Mouse (Mus musculus) forebrain, embryonic 15.5 days (tissue): Measurements from ENCODE around the gene Wwox. TPM values are rescaled to one million over a fixed set of nuclear protein-coding genes. Genes with fewer than 3 reads are reported as not detected.
A peak's percentile ranks its signal among the peaks of the same experiment; 100 is the strongest.

Experiments used
- ATAC-seq: fragments of 200-750 bp; cut with Nextera tagmentation; replicated peaks from 2 replicates; pipeline ENCODE4 v1.8.0; 2017; ENCODE audit warnings: mild to moderate bottlenecking, moderate TSS enrichment, moderate library complexity
- H3K27ac ChIP-seq: fragments of 300-500 bp; sonication (generic); replicated peaks from 2 replicates; pipeline ENCODE4 v1.5.1; 2015; ENCODE audit warnings: mild to moderate bottlenecking, inconsistent platforms
- H3K27me3 ChIP-seq: fragments of 300-500 bp; sonication (generic); 2 replicates; pipeline ENCODE4 v1.6.1; 2015; ENCODE audit warnings: inconsistent platforms
- H3K36me3 ChIP-seq: fragments of 300-500 bp; sonication (generic); 2 replicates; pipeline ENCODE4 v1.6.1; 2015; ENCODE audit warnings: mild to moderate bottlenecking, inconsistent platforms
- H3K4me1 ChIP-seq: fragments of 300-500 bp; sonication (generic); 2 replicates; pipeline ENCODE4 v1.6.1; 2015; ENCODE audit warnings: inconsistent platforms
- H3K4me2 ChIP-seq: fragments of 300-500 bp; sonication (generic); replicated peaks from 2 replicates; pipeline ENCODE4 v1.6.1; 2015; ENCODE audit warnings: mild to moderate bottlenecking, inconsistent platforms
- H3K4me3 ChIP-seq: fragments of 300-500 bp; sonication (generic); 2 replicates; pipeline ENCODE4 v1.5.1; 2015; ENCODE audit warnings: mild to moderate bottlenecking, inconsistent platforms
- H3K9ac ChIP-seq: fragments of 300-500 bp; sonication (generic); replicated peaks from 2 replicates; pipeline ENCODE4 v1.6.1; 2015; ENCODE audit warnings: mild to moderate bottlenecking, inconsistent platforms
- H3K9me3 ChIP-seq: fragments of 300-500 bp; sonication (generic); 2 replicates; pipeline ENCODE4 v1.6.1; 2016; ENCODE audit warnings: inconsistent platforms
- WGBS: fragments of 180-500 bp; shearing (Covaris S2); methylation state at CpG from one replicate; pipeline ENCODE4 v1.1.7; 2015; ENCODE audit warnings: mixed read lengths; 5-methylcytosine and 5-hydroxymethylcytosine counted together
- polyA plus RNA-seq: library from polyadenylated mRNA; unstranded; fragments of >200 nt; fragmentation: Nextera tagmentation; extraction: Ambion mirVana; gene quantifications from 2 replicates; pipeline ENCODE4 v1.2.1, GENCODE M21; 2015

Gene Wwox
- polyA plus RNA-seq, 1 experiment from 2014 or later: 10.7 TPM

DNA sequence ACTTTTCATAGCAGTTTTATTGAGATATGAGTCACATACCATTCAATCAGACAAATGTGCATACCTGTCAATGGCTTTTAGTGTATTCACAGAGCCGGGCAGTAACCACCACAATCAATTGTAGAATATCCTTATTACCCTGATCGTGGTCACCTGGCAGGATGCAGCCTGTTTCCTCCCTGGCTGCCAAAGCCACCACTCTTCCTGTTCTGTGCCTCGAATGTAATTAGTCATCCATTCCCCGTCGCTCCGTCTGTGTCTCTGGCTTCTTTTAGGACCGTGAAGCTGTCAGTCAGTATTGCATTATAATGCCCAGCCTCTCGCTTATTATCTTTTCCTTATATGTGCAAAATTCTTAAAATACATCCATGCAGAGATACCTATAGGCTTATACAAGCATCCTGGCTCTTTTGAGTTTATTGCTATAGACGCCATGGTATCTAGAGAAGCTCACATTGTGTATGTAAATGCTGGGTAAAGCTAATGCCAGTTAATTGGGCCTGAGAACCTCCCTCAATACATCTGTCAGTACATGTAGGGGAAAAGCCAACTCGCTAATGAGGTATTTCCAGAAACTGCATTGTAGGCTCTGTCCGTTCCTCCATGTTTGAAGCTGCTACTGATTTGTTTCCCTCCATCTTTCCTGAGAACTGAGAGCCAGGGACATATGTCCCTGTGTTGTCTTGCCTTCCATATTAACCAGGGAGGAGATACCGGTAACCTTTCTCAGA lies 303.9 kb downstream of the Wwox start:
- ATAC-seq: no peak
- H3K4me2 ChIP-seq: no peak overlapping the region
- no peaks in the 10 kb centered on the region; the same call in 1 of the 2 replicates for H3K9me3 ChIP-seq
- peaks cover 13% of the 10 kb centered on the region for H3K4me1 ChIP-seq
- H3K4me3 ChIP-seq: no peak overlapping the region
- WGBS: 28% methylated on average over 12 of the region's 12 CpGs
- no peaks in the 10 kb centered on the region for H3K36me3 ChIP-seq
- no peak overlapping the region for H3K9ac ChIP-seq
- no peaks in the 10 kb centered on the region for H3K27me3 ChIP-seq
- H3K27ac ChIP-seq: no peak overlapping the region

DNA sequence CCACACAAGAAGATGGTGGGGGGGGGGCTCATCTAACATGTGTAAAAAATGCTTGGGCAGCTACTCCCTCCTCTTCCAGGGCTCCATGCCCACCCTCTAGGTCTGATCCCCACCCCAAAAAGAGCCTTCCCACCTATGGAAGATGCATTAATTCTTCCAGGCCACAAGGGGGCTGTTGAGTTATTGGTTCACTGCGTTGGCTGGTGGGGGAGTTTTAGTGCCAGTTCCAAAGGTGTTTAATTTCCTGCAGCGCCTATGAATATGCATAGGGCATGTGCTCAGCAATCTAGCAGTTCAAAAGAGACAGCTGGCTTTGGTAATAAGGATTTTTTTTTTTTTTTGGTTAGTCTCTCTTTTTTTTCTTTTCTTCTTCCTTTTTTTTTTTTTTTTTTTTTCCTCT lies 306.9 kb downstream of the Wwox start:
- 40% methylated on average over 2 of the region's 2 CpGs for WGBS
- Histone ChIP-seq H3K4me2 (no peak overlapping the region), H3K27ac (no peak overlapping the region), H3K27me3 (no peaks in the 10 kb centered on the region), H3K9ac (no peak overlapping the region), H3K4me1 (peaks cover 13% of the 10 kb centered on the region), H3K9me3 (no peaks in the 10 kb centered on the region), H3K36me3 (no peaks in the 10 kb centered on the region), H3K4me3 (no peak overlapping the region)
- ATAC-seq: no peak

GRCm38 (mm10) chr8:114751376-114752135 lies 312.1 kb downstream of the Wwox start:
- no peak for ATAC-seq
- WGBS: 45% methylated on average over 18 of the region's 18 CpGs
- no peaks in the 10 kb centered on the region for H3K9me3 ChIP-seq
- no peak overlapping the region for H3K4me3 ChIP-seq
- H3K9ac ChIP-seq: no peak overlapping the region
- H3K27me3 ChIP-seq: no peaks in the 10 kb centered on the region
- no peaks in the 10 kb centered on the region for H3K4me1 ChIP-seq
- no peaks in the 10 kb centered on the region for H3K36me3 ChIP-seq
- H3K27ac ChIP-seq: no peak overlapping the region
- no peak overlapping the region for H3K4me2 ChIP-seq

DNA sequence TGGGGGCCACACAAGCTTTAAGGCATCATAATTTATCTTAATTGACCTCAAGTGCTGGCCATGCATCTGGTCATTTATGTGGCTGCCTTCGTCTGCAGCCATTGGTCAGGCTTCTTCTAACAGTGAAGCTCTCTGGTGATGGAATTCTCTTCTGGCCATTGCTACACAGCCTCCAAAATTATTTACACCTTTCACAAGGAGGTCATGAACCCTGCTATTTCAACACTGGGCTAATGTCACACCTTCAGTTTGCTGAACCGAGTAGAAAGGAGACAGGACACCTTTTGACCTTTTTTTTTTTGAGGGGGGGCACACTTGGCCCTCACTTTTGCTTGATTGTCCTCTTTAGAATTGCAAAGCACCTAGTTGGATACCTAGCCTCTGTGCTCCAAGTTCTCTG lies 320.2 kb downstream of the Wwox start:
- H3K4me1 ChIP-seq: no peaks in the 10 kb centered on the region
- H3K4me3 ChIP-seq: no peak overlapping the region
- WGBS: 85% methylated on average over 2 of the region's 2 CpGs
- no peak overlapping the region for H3K9ac ChIP-seq
- no peak for ATAC-seq
- no peaks in the 10 kb centered on the region for H3K9me3 ChIP-seq
- no peak overlapping the region for H3K4me2 ChIP-seq
- no peaks in the 10 kb centered on the region for H3K27me3 ChIP-seq
- H3K36me3 ChIP-seq: no peaks in the 10 kb centered on the region
- H3K27ac ChIP-seq: no peak overlapping the region

GRCm38 (mm10) chr8:114768536-114768935 lies 329.1 kb downstream of the Wwox start:
- no peak for ATAC-seq
- Histone ChIP-seq H3K9ac (no peak overlapping the region), H3K4me2 (no peak overlapping the region), H3K9me3 (no peaks in the 10 kb centered on the region), H3K27me3 (peaks cover 18% of the 10 kb centered on the region; the same call in 1 of the 2 replicates), H3K36me3 (no peaks in the 10 kb centered on the region), H3K27ac (no peak overlapping the region), H3K4me1 (peaks cover 8% of the 10 kb centered on the region), H3K4me3 (no peak overlapping the region)
- WGBS: 82% methylated on average over 3 of the region's 3 CpGs

DNA sequence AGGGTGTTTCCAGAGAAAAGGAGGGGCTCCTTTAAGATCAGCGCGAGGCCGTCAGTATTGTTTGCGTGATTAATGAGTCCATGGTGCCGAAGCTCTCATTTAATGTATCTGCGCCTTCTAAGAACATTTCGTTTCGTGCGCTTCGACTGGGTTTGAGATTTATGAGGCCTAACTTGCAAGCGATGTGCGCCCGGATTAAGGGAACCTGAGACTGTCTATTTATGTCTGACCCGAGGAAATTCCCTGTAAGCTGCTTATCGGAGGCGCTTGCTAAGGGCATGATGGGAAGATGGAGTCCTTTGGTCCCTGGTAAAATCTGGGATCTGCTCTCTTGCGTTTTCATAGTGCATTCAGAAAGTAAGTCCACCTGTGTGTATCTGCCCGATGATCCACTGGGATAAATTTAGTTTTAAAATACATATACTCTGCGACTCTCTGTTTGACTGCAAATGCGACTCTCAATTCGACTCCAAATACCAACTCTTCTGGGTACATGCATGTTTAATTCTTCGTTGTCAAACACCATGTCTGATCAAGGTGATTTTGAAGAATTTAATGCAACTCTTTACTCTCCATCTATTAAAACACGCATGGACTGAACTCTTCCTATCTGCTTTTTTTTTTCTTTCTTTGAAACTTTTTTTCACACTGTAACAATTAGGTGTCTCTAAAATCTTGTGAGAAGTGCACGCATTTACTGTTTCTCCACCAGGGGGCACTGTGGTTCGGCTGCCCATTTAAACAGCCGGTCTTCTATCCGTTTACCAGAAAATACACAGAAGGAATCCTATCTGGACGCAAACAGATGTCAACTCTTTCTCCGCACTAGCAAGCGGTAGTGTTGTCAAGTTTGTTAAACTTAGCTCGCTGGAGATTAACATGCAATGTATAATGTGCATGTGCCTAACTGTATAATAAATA lies 331.7 kb downstream of the Wwox start:
- Histone ChIP-seq H3K4me1 (peaks cover 19% of the 10 kb centered on the region), H3K4me3 (no peak overlapping the region), H3K36me3 (no peaks in the 10 kb centered on the region), H3K27me3 (peaks cover 26% of the 10 kb centered on the region), H3K4me2 (no peak overlapping the region), H3K27ac (no peak overlapping the region), H3K9ac (no peak overlapping the region), H3K9me3 (no peaks in the 10 kb centered on the region)
- no peak for ATAC-seq
- 54% methylated on average over 31 of the region's 31 CpGs for WGBS

GRCm38 (mm10) chr8:114772276-114772849 lies 332.9 kb downstream of the Wwox start:
- Histone ChIP-seq H3K9ac (no peak overlapping the region), H3K4me2 (no peak overlapping the region), H3K27me3 (peaks cover 26% of the 10 kb centered on the region), H3K27ac (no peak overlapping the region), H3K36me3 (no peaks in the 10 kb centered on the region), H3K4me3 (no peak overlapping the region), H3K9me3 (no peaks in the 10 kb centered on the region), H3K4me1 (peaks cover 19% of the 10 kb centered on the region)
- 69% methylated on average over 1 of the region's 1 CpGs for WGBS
- ATAC-seq: no peak

DNA sequence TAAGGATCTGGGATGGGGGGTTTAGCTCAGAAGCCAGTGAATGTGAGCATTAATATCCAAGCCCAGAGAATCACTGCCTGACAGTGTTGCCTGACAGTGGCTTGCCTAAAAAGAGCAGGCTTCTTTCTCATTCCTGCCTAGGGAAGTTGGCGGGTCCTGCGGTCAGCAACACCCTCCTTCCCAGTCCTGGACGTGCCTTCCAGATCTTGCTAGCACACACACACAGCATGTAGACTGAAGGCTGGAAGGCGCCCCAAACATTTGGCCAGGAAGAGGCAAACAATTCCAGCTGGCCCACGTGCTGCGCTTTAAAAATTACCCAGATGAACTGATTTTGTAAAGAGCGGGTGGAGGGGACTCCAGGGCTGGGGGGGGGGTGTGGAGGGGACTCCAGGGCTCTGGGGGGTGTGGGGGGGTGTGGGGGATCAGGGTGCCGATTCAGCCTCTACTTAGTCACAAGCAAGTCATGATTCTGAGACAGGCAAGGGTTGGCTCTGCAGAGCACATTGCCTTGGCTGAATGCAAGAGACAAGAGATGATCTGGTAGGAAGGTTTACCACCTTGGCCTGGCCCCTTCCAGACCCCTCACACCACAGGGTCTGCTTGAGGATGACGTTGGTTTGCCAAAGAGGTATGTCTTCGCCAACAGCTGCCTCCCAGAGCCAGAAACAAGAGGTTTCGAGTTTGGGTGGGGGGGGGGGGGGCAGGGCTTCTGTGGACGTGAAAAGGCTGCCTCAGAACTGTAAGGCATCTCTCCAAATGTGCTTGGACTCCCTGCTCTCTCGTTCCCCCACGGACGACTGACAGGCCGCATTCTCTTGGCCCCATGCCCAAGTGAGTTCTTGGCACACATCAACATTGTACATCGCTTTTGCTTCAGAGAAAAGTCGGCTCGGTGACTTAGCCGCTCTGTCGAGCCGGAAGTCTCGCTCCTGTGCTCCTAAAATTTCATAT lies 334.3 kb downstream of the Wwox start:
- Histone ChIP-seq H3K4me1 (peaks cover 19% of the 10 kb centered on the region), H3K4me2 (peak overlapping the region; percentile 24), H3K36me3 (no peaks in the 10 kb centered on the region), H3K9ac (no peak overlapping the region), H3K27me3 (peaks cover 26% of the 10 kb centered on the region), H3K4me3 (no peak overlapping the region), H3K9me3 (no peaks in the 10 kb centered on the region), H3K27ac (no peak overlapping the region; the same call in 1 of the 2 replicates)
- 20% methylated on average over 23 of the region's 23 CpGs for WGBS
- ATAC-seq: peak; percentile 84

GRCm38 (mm10) chr8:114774415-114774775 lies 334.9 kb downstream of the Wwox start:
- Histone ChIP-seq H3K36me3 (no peaks in the 10 kb centered on the region), H3K4me1 (peaks cover 19% of the 10 kb centered on the region), H3K27ac (no peak overlapping the region), H3K4me2 (peak overlapping the region; percentile 24), H3K9me3 (no peaks in the 10 kb centered on the region), H3K4me3 (no peak overlapping the region), H3K9ac (no peak overlapping the region), H3K27me3 (peaks cover 26% of the 10 kb centered on the region)
- peak; percentile 54; the same call in 1 of the 2 replicates for ATAC-seq
- 64% methylated on average over 6 of the region's 6 CpGs for WGBS

- ATAC-seq: no peak
- H3K36me3 ChIP-seq: no peaks in the 10 kb centered on the region
- H3K27ac ChIP-seq: no peak overlapping the region
- H3K27me3 ChIP-seq: peaks cover 17% of the 10 kb centered on the region
- H3K4me2 ChIP-seq: no peak overlapping the region
- WGBS: 89% methylated on average over 8 of the region's 8 CpGs
- H3K9me3 ChIP-seq: no peaks in the 10 kb centered on the region
- H3K4me3 ChIP-seq: no peak overlapping the region
- peaks cover 19% of the 10 kb centered on the region for H3K4me1 ChIP-seq
- H3K9ac ChIP-seq: no peak overlapping the region
Measured at GRCm38 (mm10) chr8:114775543-114775942, 336.1 kb downstream of the Wwox start.

DNA sequence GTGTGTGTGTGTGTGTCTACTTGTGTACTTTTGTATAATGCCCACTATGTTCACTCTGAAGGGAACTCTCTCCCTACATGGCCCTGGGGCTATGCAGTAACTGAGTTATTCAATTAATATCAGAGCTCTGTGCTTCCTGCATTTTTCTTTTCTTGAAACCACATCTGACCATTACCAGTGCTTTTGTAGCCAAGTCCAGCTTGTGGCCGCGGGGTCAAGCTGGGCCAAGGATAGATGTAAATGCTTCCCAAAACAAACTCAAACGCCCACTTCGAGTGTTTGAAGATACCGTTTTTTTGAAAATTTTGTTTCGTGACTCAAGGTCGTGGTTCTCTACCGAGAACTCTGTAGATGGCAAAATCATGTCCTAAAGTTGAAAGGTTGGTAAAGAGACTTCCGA lies 337.2 kb downstream of the Wwox start:
- H3K4me3 ChIP-seq: no peak overlapping the region
- no peaks in the 10 kb centered on the region for H3K36me3 ChIP-seq
- WGBS: 93% methylated on average over 9 of the region's 9 CpGs
- H3K4me2 ChIP-seq: no peak overlapping the region
- H3K9me3 ChIP-seq: no peaks in the 10 kb centered on the region
- no peak overlapping the region for H3K9ac ChIP-seq
- no peak overlapping the region for H3K27ac ChIP-seq
- peaks cover 13% of the 10 kb centered on the region for H3K27me3 ChIP-seq
- H3K4me1 ChIP-seq: peaks cover 17% of the 10 kb centered on the region
- ATAC-seq: no peak
